Mouse (Mus musculus) CD4-positive, CD25-positive, alpha-beta regulatory T cell, adult 9 weeks (primary cell): ENCODE results near the gene Zfp462. TPM values are rescaled to one million over a fixed set of nuclear protein-coding genes. Genes with fewer than 3 reads are reported as not detected.

ENCODE experiments used
- polyA plus RNA-seq: library from polyadenylated mRNA; unstranded; fragments of 100-300 nt; shearing (Covaris generic); gene quantifications from one replicate; pipeline ENCODE4 v1.2.1, GENCODE M21; 2017

The Zfp462 gene
- 0.04 TPM for polyA plus RNA-seq

GRCm38 (mm10) chr4:54944921-54945430 lies at the start of gene Zfp462:
Gene Zfp462 (plus strand): TSS chr4:54945048.

